Mouse (Mus musculus) spleen, adult 2 months (tissue): Measurements from ENCODE around the gene Palm3.

Source experiments
- CTCF ChIP-seq: fragments of 200-500 bp; IDR thresholded peaks from 2 replicates; pipeline ENCODE4 v1.5.1; 2011; ENCODE audit warnings: mild to moderate bottlenecking, inconsistent platforms; ENCODE audit not compliant: insufficient read depth, insufficient read length, insufficient replicate concordance; ENCODE audit errors: extremely low read depth
- POLR2A ChIP-seq: fragments of 200-500 bp; IDR thresholded peaks from 2 replicates; pipeline ENCODE4 v1.6.1; 2011; ENCODE audit warnings: low read depth, low read length, inconsistent platforms

- TF ChIP-seq POLR2A (no peak), CTCF (no peak)
Observed at GRCm38 (mm10) chr8:83992488-83992887, 28.8 kb upstream of the Palm3 start.
